Mouse (Mus musculus) heart, embryonic 11.5 days (tissue): ENCODE data around the gene Hoxa1. TPM values are rescaled to one million over a fixed set of nuclear protein-coding genes. Genes with fewer than 3 reads are reported as not detected.

ENCODE experiments used
- polyA plus RNA-seq: library from polyadenylated mRNA; unstranded; fragments of >200 nt; fragmentation: Nextera tagmentation; extraction: Ambion mirVana; gene quantifications from 2 replicates; pipeline ENCODE4 v1.2.1, GENCODE M21; 2014

Gene Hoxa1
- polyA plus RNA-seq, 1 experiment from 2014 or later = 1.2 TPM

Other genes with a start within 250 kb of the Hoxa1 start
- gene Skap2, start 145.8 kb downstream of the Hoxa1 start, polyA plus RNA-seq = 16.1 and 16.9 TPM in 2 replicates
- 3.5 and 3.6 TPM in 2 replicates for gene Hoxa2, start 6.5 kb upstream of the Hoxa1 start, polyA plus RNA-seq
- 0.45 and 0.57 TPM in 2 replicates for gene 5730596B20Rik, start 19.2 kb upstream of the Hoxa1 start, polyA plus RNA-seq
- 0.68 and 1.4 TPM in 2 replicates for gene Hoxa4, start 33.4 kb upstream of the Hoxa1 start, polyA plus RNA-seq
- gene Hoxa5, start 46.3 kb upstream of the Hoxa1 start, polyA plus RNA-seq = 2.4 and 2.6 TPM in 2 replicates
- gene Hoxa6, start 50.4 kb upstream of the Hoxa1 start, polyA plus RNA-seq = not detected in 2 replicates
- gene Hoxa3, start 55.0 kb upstream of the Hoxa1 start, polyA plus RNA-seq = 1.5 and 2.2 TPM in 2 replicates
- gene Gm28308, start 55.0 kb upstream of the Hoxa1 start, polyA plus RNA-seq = not detected in 2 replicates
- 0.49 TPM in 2 replicates for gene Hoxa7, start 63.5 kb upstream of the Hoxa1 start, polyA plus RNA-seq
- 0.13 and 0.29 TPM in 2 replicates for gene Hoxa9, start 72.8 kb upstream of the Hoxa1 start, polyA plus RNA-seq
- 0.20 and 0.97 TPM in 2 replicates for gene Hoxa10, start 82.5 kb upstream of the Hoxa1 start, polyA plus RNA-seq
- not detected in 2 replicates for gene Hoxa11, start 87.5 kb upstream of the Hoxa1 start, polyA plus RNA-seq
- gene Hoxa13, start 102.6 kb upstream of the Hoxa1 start, polyA plus RNA-seq = 0.20 TPM in 1 of 2 replicates, not detected in the other
- gene Evx1, start 155.2 kb upstream of the Hoxa1 start, polyA plus RNA-seq = not detected in 2 replicates